Mouse (Mus musculus) urinary bladder, postnatal 14 days (tissue): Measurements from ENCODE around the gene Tub.
A peak's percentile ranks its signal among the peaks of the same experiment; 100 is the strongest.

Source experiments
- DNase-seq: peaks from one replicate; pipeline ENCODE4 v3.0.0; 2021; ENCODE audit warnings: low spot score

Gene Tub

GRCm38 (mm10) chr7:109031331-109031730 is 81.2 kb downstream of the Tub start:
- DNase-seq: no peak

GRCm38 (mm10) chr7:109032054-109032453 is 81.9 kb downstream of the Tub start:
- no peak for DNase-seq

GRCm38 (mm10) chr7:109038121-109038735 is 88.1 kb downstream of the Tub start:
- DNase-seq: no peak

- DNase-seq: no peak
These were observed 88.8 kb downstream of the Tub start for GRCm38 (mm10) chr7:109038987-109039386.

GRCm38 (mm10) chr7:109039445-109039844 is 89.3 kb downstream of the Tub start:
- DNase-seq: no peak

- DNase-seq: no peak
These were observed 95.7 kb downstream of the Tub start for GRCm38 (mm10) chr7:109045876-109046275.

- DNase-seq: no peak
These were observed 100.7 kb downstream of the Tub start for GRCm38 (mm10) chr7:109050831-109051230.

GRCm38 (mm10) chr7:109059536-109059935 is 109.4 kb downstream of the Tub start:
- no peak for DNase-seq

- no peak for DNase-seq
These were observed 119.5 kb downstream of the Tub start for GRCm38 (mm10) chr7:109069641-109070040.

GRCm38 (mm10) chr7:109072326-109072725 is 122.2 kb downstream of the Tub start:
- peak; percentile 14 for DNase-seq

- peak; percentile 56 for DNase-seq
These were observed 132.4 kb downstream of the Tub start for GRCm38 (mm10) chr7:109082269-109083112.

- peak; percentile 41 for DNase-seq
These were observed 133.1 kb downstream of the Tub start, which contains the start of gene Ric3 for GRCm38 (mm10) chr7:109083113-109083812. Gene Ric3 (minus strand): TSS chr7:109083331.

- DNase-seq: no peak
These were observed 133.7 kb downstream of the Tub start for GRCm38 (mm10) chr7:109083813-109084184.
